Mouse (Mus musculus): ENCODE results near the gene Mrpl48. TPM values are rescaled to one million over a fixed set of nuclear protein-coding genes. Genes with fewer than 3 reads are reported as not detected.
"Not testable (repeated sequence)": the region's sequence is repeated elsewhere in the genome, so short reads cannot be mapped to it uniquely, and the experiment has no call there.

Gene Mrpl48
- total RNA-seq, 2 experiments from 2014 or later, result 74.4 to 77.5 TPM

DNA sequence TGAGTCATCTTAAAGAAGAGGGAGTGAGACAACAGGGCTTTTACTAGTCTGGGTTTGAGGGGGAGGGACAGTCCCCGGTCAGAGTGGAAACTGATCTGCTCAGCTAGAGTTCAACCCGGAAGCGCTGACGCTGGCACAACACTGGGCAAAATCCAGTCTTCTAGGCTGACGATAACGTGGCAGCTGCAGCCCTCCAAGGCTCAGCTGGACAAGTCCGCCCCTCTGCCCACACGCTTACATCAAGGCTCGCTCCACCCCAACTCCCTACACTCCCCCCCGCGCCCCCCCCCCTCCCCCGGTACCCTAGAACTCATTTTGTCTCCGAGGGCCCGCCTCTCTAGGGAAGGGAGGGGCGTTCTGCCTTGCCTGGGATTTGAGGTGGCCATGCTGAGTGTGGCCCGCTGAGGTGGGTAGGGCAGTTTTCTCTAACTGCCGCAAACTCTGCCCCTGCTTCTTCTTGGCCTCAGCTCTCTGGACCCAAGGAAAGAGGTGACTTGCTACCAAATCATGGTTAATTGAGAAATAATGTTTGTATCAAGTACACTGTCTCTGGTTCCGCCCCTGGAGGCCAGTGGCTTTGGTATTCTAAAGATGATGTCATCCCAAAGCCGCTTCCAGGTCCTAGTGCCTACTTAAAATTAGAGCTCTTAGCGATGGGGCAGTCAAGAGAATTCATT, 17.1 kb downstream of the Mrpl48 start:
- peak; percentile 86 for DNase-seq
- intact Hi-C loops (cut with DNase I; ENCODE audit: low total_unique reads), result no loop called here

DNA sequence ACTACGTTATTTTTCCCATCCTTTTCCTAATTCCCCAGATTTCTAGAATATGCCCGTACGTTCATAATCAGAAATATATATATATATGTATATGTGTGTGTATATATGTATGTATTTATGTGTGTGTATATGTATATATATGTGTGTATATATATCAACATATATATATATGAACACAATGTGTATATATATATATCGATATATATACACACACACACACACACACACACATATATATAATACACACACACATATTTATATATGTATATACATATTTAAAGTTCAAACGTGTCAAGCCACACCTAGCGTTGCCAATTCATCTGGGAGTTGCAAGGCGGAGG, 17.6 kb downstream of the Mrpl48 start:
- DNase-seq, result no peak
- intact Hi-C loops (cut with DNase I; ENCODE audit: low total_unique reads), result no loop called here

GRCm38 (mm10) chr7:100589816-100590215, 18.3 kb downstream of the Mrpl48 start:
- intact Hi-C loops (cut with DNase I; ENCODE audit: low total_unique reads), result loop anchor here (10.0 kb wide), 1 partner anchor 55 kb away; the partner anchor contains the start of gene Coa4
- DNase-seq, result no peak

DNA sequence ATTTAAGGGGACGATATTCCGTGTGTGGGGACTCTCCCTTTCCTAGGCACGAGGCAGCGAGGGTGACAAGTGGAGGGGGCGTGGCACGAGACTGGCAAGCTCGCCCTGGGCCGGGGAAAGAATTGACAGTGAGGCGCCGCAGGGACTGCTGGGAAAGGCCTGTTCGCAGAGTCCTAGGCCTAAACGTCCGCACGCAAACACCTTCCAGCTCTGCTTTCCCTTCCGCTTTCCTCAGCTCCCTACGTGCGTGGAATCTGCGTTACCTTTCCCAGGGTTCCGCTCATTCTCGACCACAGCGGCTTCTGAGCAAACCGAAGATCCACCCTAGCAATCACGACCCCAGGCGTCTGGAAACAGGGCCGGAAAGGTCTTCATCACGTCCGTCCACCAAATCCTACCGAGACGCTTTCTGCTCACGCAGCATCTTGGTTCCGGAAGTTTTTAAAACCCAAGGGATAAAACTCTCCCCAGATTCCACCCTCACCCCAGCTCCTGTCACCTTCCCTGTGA, 25.3 kb downstream of the Mrpl48 start:
- peak; percentile 91 for DNase-seq

GRCm38 (mm10) chr7:100582235-100582634, 25.9 kb downstream of the Mrpl48 start:
- DNase-seq, result no peak
- intact Hi-C loops (cut with DNase I; ENCODE audit: low total_unique reads), result loop anchor here (10.0 kb wide), 1 partner anchor 47 kb away; the partner anchor contains the start of gene Coa4

More for the DNA sequence above, 25.3 kb downstream of the Mrpl48 start:
- intact Hi-C loops (cut with DNase I; ENCODE audit: low total_unique reads), result loop anchor here (10.0 kb wide), 1 partner anchor 48 kb away; the partner anchor contains the start of gene Coa4

DNA sequence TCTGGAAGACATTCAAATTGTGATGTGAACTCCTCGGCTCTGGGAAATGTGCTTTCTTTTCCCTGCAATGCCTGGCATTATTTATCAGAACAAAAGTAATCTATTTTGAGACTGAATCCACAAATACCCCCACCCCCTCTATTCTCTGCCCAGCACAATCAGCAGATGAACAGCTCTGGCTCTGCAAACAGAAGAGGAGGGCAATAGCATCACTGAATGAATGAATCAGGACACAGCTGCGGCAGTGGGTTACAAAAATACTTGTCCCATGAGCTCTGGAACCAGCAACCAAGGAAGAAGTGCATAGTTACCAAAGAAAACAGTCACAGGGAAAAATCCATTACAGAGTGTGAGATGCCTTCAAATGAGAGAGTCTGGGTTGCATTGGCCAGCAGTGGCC, 29.3 kb downstream of the Mrpl48 start:
- DNase-seq, result no peak
- intact Hi-C loops (cut with DNase I; ENCODE audit: low total_unique reads), result no loop called here

- intact Hi-C loops (cut with DNase I; ENCODE audit: low total_unique reads), result no loop called here
- DNase-seq, result no peak
Measured at GRCm38 (mm10) chr7:100572704-100573103, 35.4 kb downstream of the Mrpl48 start.

- no peak for DNase-seq
- intact Hi-C loops (cut with DNase I; ENCODE audit: low total_unique reads), result no loop called here
Measured at GRCm38 (mm10) chr7:100572061-100572460, 36.0 kb downstream of the Mrpl48 start.

DNA sequence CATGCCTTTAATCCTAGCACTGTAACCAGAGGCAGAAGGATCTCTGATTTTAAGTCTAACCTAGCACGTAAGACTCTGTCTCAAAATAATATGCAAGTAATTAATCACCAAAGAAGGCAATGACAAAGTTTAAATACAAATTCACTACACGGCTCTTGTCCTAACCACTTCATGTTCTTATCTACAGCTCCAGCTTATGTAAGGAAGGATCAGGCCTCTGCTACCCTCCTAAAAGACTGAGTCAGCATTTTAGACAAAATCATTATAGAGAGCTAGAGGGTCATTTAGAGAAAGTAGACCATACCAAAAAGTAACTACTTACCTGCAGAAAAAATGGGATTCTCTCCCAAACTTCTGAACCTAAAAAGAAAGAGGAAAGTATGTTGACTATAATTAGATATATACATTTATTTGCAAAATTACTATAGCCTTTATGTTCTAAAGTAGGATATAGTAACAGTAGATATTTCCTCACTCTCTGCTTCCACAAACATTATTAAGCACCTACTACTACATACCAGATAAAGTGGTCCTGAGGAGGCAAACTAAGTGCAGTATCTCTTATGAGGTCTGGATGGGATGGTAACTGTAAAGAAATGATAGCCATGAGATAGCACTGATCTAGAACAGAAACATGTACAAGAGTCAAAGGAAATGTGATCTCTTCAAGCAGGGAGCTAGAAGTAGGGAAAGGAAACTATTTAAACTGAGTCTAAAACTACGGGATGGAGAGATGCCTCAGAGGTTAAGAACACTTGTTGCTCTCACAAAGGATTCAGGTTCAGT, 37.0 kb downstream of the Mrpl48 start:
- DNase-seq, result no peak
- intact Hi-C loops (cut with DNase I; ENCODE audit: low total_unique reads), result no loop called here

- DNase-seq, result no peak
- intact Hi-C loops (cut with DNase I; ENCODE audit: low total_unique reads), result no loop called here
Measured at GRCm38 (mm10) chr7:100569907-100570306, 38.2 kb downstream of the Mrpl48 start.

DNA sequence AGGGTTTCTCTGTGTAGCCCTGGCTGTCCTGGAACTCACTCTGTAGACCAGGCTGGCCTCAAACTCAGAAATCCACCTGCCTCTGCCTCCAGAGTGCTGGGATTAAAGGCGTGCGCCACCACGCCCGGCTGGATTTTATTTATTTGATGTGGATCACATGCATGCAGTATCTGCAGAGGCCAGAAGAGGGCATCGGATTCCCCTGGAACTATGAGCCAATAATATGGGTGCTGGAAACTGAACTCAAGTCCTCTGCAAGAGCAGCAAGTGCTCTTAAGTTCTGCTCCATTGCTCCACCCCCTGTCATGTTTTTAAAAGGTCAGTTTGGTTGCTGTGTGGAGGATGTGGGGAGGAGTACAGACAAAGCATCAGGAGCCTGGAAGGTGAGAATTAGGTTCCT, 40.9 kb downstream of the Mrpl48 start:
- intact Hi-C loops (cut with DNase I; ENCODE audit: low total_unique reads); DNase-seq: not testable (repeated sequence)

- peak; percentile 14 for DNase-seq
- intact Hi-C loops (cut with DNase I; ENCODE audit: low total_unique reads), result no loop called here
Measured at GRCm38 (mm10) chr7:100561861-100562587, 46.1 kb downstream of the Mrpl48 start.

GRCm38 (mm10) chr7:100559331-100559730, 48.8 kb downstream of the Mrpl48 start:
- intact Hi-C loops (cut with DNase I; ENCODE audit: low total_unique reads), result no loop called here
- DNase-seq, result no peak

DNA sequence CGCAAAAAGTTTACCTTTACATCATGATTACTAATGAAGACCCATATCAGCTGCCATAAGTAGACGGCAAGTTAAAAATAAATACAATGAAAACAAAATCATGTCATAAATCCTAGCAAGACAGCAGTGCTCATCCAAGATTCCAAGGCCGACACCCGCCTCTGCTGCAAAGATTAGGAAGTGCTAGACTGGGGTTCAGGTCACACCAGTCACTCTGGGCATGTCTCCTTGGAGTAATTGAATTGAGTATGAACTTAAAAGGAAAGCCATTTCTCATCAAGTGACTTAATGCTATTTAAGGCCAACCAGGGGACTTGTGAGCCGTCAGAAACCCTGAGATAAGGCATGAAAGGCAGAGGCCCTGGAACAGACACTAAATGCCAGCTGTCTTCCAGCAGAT, 50.9 kb downstream of the Mrpl48 start:
- intact Hi-C loops (cut with DNase I; ENCODE audit: low total_unique reads), result no loop called here
- no peak for DNase-seq

- intact Hi-C loops (cut with DNase I; ENCODE audit: low total_unique reads), result no loop called here
- peak; percentile 53 for DNase-seq
Measured at GRCm38 (mm10) chr7:100555431-100555951, 52.6 kb downstream of the Mrpl48 start.

DNA sequence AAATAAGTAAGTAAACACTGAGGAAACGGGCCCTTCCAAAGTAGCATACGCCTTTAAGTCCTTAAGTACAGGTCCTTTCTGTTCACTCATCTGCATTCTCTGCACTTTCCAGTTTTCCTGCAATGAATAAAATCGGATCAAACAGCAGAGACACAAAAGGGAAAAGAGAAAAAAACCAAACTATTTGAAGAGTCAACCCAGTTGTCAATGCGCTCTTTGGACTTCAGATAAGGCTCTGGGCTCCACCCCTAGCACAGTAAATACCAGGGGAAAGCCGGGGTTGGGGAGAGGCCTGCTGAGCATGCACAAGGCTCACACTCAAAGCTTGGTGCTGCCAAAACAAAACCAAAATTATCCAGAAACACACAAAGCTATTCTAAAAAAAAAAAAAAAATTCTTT, 53.2 kb downstream of the Mrpl48 start:
- intact Hi-C loops (cut with DNase I; ENCODE audit: low total_unique reads), result no loop called here
- no peak for DNase-seq

DNA sequence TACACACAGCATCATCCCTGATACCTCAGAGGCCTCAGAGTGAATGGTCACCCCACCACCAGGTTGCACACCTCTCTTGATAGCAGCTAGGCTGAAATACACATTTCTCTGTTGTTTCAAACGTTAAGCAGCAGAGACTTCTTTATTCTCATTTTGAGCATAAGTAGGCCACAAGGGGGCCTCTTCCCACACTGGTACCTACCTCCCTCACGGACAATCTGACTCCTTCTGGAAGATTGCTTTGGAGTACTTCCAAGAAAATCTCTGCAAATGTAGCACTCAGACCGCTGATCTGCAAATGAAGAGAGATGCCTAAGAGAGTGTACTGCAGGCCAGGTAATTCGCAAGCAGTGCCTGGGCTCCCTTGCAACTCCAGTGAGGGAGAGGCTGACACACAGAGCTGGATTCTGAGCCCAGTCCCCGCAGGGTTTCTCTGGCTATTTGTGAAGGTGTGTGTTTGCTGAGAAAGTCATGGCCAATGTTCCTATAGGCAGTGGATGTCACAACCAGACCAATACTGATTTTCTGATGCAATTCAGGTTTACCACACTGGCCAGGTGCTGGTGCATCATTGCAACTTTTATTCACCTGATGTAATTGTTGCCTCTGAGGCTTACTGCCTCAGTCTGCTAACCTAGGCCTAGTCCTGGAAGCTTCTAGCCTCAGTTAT, 57.6 kb downstream of the Mrpl48 start:
- intact Hi-C loops (cut with DNase I; ENCODE audit: low total_unique reads), result no loop called here
- no peak for DNase-seq

- DNase-seq, result no peak
- intact Hi-C loops (cut with DNase I; ENCODE audit: low total_unique reads), result no loop called here
Measured at GRCm38 (mm10) chr7:100549796-100550195, 58.3 kb downstream of the Mrpl48 start.

DNA sequence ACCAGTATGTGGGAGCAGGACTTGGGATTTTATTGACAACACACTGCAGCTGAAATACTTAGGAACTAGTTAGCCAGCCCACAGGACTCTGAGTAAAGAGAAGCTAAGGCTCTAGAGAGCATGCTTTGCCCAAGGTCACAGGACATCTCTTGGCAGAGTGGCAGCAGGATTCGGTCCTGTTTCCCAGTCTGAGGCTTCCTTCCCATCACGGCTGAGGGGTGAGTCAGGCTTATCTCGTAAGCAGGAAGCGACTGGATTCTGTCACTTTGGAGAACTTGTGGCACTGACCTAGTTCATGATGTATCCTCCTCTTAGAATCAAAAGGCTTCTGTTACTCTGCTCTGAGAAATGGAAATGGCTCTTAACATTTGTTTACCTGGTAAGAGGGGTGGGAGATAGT, 60.5 kb downstream of the Mrpl48 start:
- intact Hi-C loops (cut with DNase I; ENCODE audit: low total_unique reads), result no loop called here
- no peak for DNase-seq
